Mouse (Mus musculus) ES-E14 (cell line): Measurements from ENCODE around the gene Daam1.

Experiments
- CHD2 ChIP-seq: IDR thresholded peaks from 2 replicates; pipeline ENCODE4 v1.6.1; 2014; ENCODE audit warnings: mild to moderate bottlenecking, low read depth, low read length, inconsistent platforms
- HCFC1 ChIP-seq: IDR thresholded peaks from 2 replicates; pipeline ENCODE4 v1.6.1; 2012; ENCODE audit warnings: low read length, inconsistent platforms, borderline replicate concordance; ENCODE audit not compliant: insufficient read depth
- MAFK ChIP-seq: IDR thresholded peaks from 2 replicates; pipeline ENCODE4 v1.6.1; 2014; ENCODE audit warnings: mild to moderate bottlenecking, low read depth, low read length, inconsistent platforms; ENCODE audit not compliant: insufficient read depth
- ZC3H11A ChIP-seq: IDR thresholded peaks from 2 replicates; pipeline ENCODE4 v1.6.1; 2012; ENCODE audit warnings: low read depth, mild to moderate bottlenecking, inconsistent platforms, low read length, borderline replicate concordance
- ZNF384 ChIP-seq: IDR thresholded peaks from 2 replicates; pipeline ENCODE4 v1.6.1; 2012; ENCODE audit warnings: low read depth, low read length, inconsistent platforms

- TF ChIP-seq ZC3H11A (no peak), HCFC1 (no peak), CHD2 (no peak), ZNF384 (no peak), MAFK (no peak)
Measured at GRCm38 (mm10) chr12:71973577-71973976, 142.7 kb downstream of the Daam1 start.
